8 mouse cellular contexts compared by ENCODE assay signal in genomic region chr13:56113431-56114248, GRCm38 (mm10). TPM values are rescaled to one million over a fixed set of nuclear protein-coding genes. Genes with fewer than 3 reads are reported as not detected.
DNase-seq lines count a peak whose midpoint lies in the region; ATAC-seq lines count a peak whose summit lies in the region.

No protein-coding gene starts in this region.

- no peaks in the 10 kb centered on the region for H3K27me3 ChIP-seq in forebrain, embryonic 14.5 days (replicated peaks; ENCODE audit: control insufficient read depth, insufficient read depth, low read length)
- H3K27me3 ChIP-seq in liver, embryonic 13.5 days, result no peaks in the 10 kb centered on the region

- peak overlapping the region; percentile 37; the same call in 1 of the 2 replicates for H3K9ac ChIP-seq in forebrain, embryonic 14.5 days (ENCODE audit: low read length)
- no peak overlapping the region for H3K9ac ChIP-seq in liver, embryonic 13.5 days

- no peak overlapping the region for H3K4me2 ChIP-seq in forebrain, embryonic 14.5 days (ENCODE audit: low read length)
- no peak overlapping the region for H3K4me2 ChIP-seq in liver, embryonic 13.5 days

- ATAC-seq in forebrain, embryonic 14.5 days, result no peak; the same call in 1 of the 2 replicates
- 0 out of 2 replicates have a peak, but pooled peaks have one; percentile 14 for ATAC-seq in liver, embryonic 13.5 days (ENCODE audit: low read depth)

- 77% methylated on average over 19 of the region's 19 CpGs for WGBS in forebrain, embryonic 14.5 days
- WGBS in liver, embryonic 13.5 days (ENCODE audit: insufficient replicate concordance), result 81% methylated on average over 19 of the region's 19 CpGs

- H3K4me3 ChIP-seq in forebrain, embryonic 14.5 days (ENCODE audit: low read depth, low read length), result no peak overlapping the region
- no peak overlapping the region for H3K4me3 ChIP-seq in liver, embryonic 13.5 days (replicated peaks)

- peaks cover 25% of the 10 kb centered on the region for H3K4me1 ChIP-seq in forebrain, embryonic 14.5 days (ENCODE audit: control insufficient read depth, insufficient read depth, low read length)
- peaks cover 36% of the 10 kb centered on the region for H3K4me1 ChIP-seq in liver, embryonic 13.5 days (replicated peaks)

- no peaks in the 10 kb centered on the region for H3K9me3 ChIP-seq in forebrain, embryonic 14.5 days (replicated peaks; ENCODE audit: control insufficient read depth, low read length)
- no peaks in the 10 kb centered on the region for H3K9me3 ChIP-seq in liver, embryonic 13.5 days (replicated peaks)

- intact Hi-C loops in heart, postnatal 25 days (cut with DNase I), result no loop called here

- peak; percentile 13 for DNase-seq in right cerebral cortex, postnatal 25 days
- no peak for DNase-seq in right cerebral cortex, adult 2 months (ENCODE audit: low spot score in 2 of 2)
- no peak for DNase-seq in forebrain, embryonic 14.5 days (ENCODE audit: low spot score)
- peak; percentile 54 for DNase-seq in heart, postnatal 25 days (ENCODE audit: low spot score)
- DNase-seq in liver, embryonic 13.5 days, result no peak
- DNase-seq in urinary bladder, postnatal 36 days (ENCODE audit: low spot score in 2 of 2), result peak; percentile 39 to 57
- no peak for DNase-seq in frontal cortex, adult 2 months (ENCODE audit: extremely low spot score in 1 of 2, low spot score in 1 of 2)
- no peak for DNase-seq in layer of hippocampus, adult 9-11 months

- H3K27ac ChIP-seq in forebrain, embryonic 14.5 days (ENCODE audit: low read depth, low read length), result no peak overlapping the region
- H3K27ac ChIP-seq in liver, embryonic 13.5 days, result peak overlapping the region; percentile 52

- H3K36me3 ChIP-seq in forebrain, embryonic 14.5 days (ENCODE audit: control insufficient read depth, insufficient read depth, low read length), result peaks cover 48% of the 10 kb centered on the region
- H3K36me3 ChIP-seq in liver, embryonic 13.5 days, result peaks cover 82% of the 10 kb centered on the region

RNA-seq across cellular contexts. Expression of gene H2afy, which starts 22.5 kb away (rescaled TPM):
- polyA plus RNA-seq in forebrain, embryonic 14.5 days (2014; fragmentation: Nextera tagmentation; extraction: Ambion mirVana), result 422 and 438 TPM in 2 replicates
- total RNA-seq in heart, postnatal 25 days (2021), result 10 to 100 TPM; 50.9 to 53.9 TPM
- 109 and 121 TPM in 2 replicates for polyA plus RNA-seq in liver, embryonic 13.5 days (2015; fragmentation: Nextera tagmentation; extraction: Ambion mirVana)
- polyA plus RNA-seq in frontal cortex, adult 2 months (2012; rRNA removed), result 126 and 145 TPM in 2 replicates

Comparison
In these comparisons a context has a peak if more than half of its experiments do, and no peak if none do; other contexts are left out.
1. DNase-seq: peak in right cerebral cortex, postnatal 25 days (single experiment), heart, postnatal 25 days (single experiment) and urinary bladder, postnatal 36 days (2 of 2); none in right cerebral cortex, adult 2 months (0 of 2), forebrain, embryonic 14.5 days (single experiment), liver, embryonic 13.5 days (single experiment), frontal cortex, adult 2 months (0 of 2) and layer of hippocampus, adult 9-11 months (single experiment).